Mouse (Mus musculus): ENCODE measurements around the gene Pou3f3. TPM values are rescaled to one million over a fixed set of nuclear protein-coding genes. Genes with fewer than 3 reads are reported as not detected.

Pou3f3 gene
- 49.1 and 52.0 TPM in 2 replicates for polyA plus RNA-seq (2015; fragmentation: Nextera tagmentation; extraction: Ambion mirVana)

- no peaks in the 10 kb centered on the region for H3K27me3 ChIP-seq
These were observed at the start of gene Pou3f3 for GRCm38 (mm10) chr1:42695578-42695915. Pou3f3 (plus strand) TSS chr1:42695768.

DNA sequence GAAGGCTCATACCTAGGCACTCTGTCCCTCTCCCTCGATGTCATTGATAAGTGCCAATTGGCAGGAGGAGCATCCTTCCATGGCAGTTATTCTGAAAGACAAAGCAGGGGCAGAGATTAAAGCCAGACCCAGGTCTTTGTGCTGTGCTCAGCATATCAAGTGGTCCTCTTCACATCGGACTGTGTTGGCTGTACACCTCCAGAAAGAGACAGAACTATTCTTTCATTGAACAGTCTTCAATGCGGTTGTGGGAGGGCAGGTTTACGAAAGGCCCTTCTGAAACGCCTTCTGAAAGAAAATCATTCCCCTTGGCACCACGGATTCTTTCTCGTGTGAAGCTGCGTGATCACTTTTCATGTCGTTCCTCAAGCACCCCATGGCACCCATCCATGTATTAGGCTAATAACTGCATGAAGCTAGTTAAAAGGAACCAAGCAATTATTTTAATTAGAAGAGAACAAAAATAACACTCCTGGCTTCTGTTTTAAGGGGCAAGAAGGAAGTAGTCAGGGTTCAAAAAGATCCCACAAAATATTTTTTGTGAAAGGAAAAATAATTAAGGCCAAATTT, 47.1 kb upstream of the Pou3f3 start:
- 39% methylated on average over 9 of the region's 9 CpGs for WGBS
- Histone ChIP-seq H3K27me3 (no peaks in the 10 kb centered on the region), H3K27ac (replicated peaks) (peak overlapping the region; percentile 12; the same call in 1 of the 2 replicates), H3K9ac (replicated peaks) (no peak overlapping the region), H3K36me3 (peaks cover 15% of the 10 kb centered on the region; the same call in 1 of the 2 replicates), H3K9me3 (no peaks in the 10 kb centered on the region), H3K4me1 (peaks cover 22% of the 10 kb centered on the region), H3K4me3 (no peak overlapping the region), H3K4me2 (replicated peaks) (no peak overlapping the region)
- ATAC-seq (replicated peaks): peak; percentile 71

More at GRCm38 (mm10) chr1:42695578-42695915, at the start of gene Pou3f3:
- no peaks in the 10 kb centered on the region for H3K9me3 ChIP-seq
- H3K9ac ChIP-seq (replicated peaks): peak within 1 kb of the TSS; percentile 94
- H3K4me2 ChIP-seq (replicated peaks): peak within 1 kb of the TSS; percentile 98
- H3K4me1 ChIP-seq: no peaks in the 10 kb centered on the region
- peak within 1 kb of the TSS; percentile 94 for H3K4me3 ChIP-seq
- peak; percentile 91 for ATAC-seq (replicated peaks)
- H3K36me3 ChIP-seq: no peaks in the 10 kb centered on the region
- WGBS: under 1% methylated on average over 21 of the region's 21 CpGs
- peak within 1 kb of the TSS; percentile 100 for H3K27ac ChIP-seq (replicated peaks)

DNA sequence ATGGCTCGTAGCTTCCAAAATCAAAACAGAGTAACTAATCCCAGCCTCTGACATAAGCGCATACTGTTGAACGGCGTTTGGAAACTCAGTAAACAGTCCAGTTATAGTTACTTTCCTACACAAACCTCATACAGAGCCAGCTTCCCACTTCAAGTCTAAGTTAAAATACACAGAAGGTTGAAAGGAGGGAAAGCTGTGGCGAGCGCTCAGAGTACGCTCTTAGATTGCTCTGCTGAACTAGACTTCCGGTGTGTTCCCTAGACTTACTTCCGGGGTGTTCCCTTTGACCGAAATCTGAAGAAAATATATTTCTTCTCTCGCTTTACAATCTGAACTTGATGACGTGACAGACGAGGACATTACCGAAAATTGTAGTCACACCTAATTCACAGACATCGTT, 44.1 kb upstream of the Pou3f3 start:
- H3K4me3 ChIP-seq: no peak overlapping the region
- peaks cover 32% of the 10 kb centered on the region for H3K4me1 ChIP-seq
- WGBS: 82% methylated on average over 15 of the region's 15 CpGs
- H3K4me2 ChIP-seq (replicated peaks): no peak overlapping the region
- peaks cover 9% of the 10 kb centered on the region; the same call in 1 of the 2 replicates for H3K36me3 ChIP-seq
- H3K9ac ChIP-seq (replicated peaks): no peak overlapping the region
- H3K9me3 ChIP-seq: no peaks in the 10 kb centered on the region
- ATAC-seq (replicated peaks): no peak
- H3K27me3 ChIP-seq: no peaks in the 10 kb centered on the region
- H3K27ac ChIP-seq (replicated peaks): 0 out of 2 replicates have a peak overlapping the region, but pooled peaks have one; percentile 7

DNA sequence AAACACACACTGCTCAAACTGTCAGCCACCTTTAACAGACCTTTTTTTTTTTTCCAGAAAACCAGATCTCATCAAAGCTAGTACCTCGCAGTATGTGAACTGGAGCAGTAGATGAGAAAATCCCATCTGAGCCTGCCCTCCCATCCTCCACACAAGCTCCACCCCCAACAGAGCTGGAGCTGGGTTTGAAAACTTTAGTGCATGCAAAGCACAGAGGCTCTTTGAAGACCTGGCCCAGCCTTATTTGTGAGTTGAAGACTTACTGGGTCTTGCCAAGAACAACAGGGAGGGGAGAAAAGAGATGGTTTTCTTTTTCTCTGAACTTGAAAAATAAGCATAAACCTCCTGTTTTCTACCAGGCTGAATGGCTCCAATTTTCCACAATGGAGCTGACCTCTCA, 28.0 kb upstream of the Pou3f3 start:
- no peaks in the 10 kb centered on the region for H3K9me3 ChIP-seq
- no peak overlapping the region for H3K4me2 ChIP-seq (replicated peaks)
- no peaks in the 10 kb centered on the region for H3K27me3 ChIP-seq
- ATAC-seq (replicated peaks): no peak
- H3K4me1 ChIP-seq: peaks cover 4% of the 10 kb centered on the region; the same call in 1 of the 2 replicates
- H3K9ac ChIP-seq (replicated peaks): no peak overlapping the region
- H3K4me3 ChIP-seq: no peak overlapping the region
- WGBS: 59% methylated on average over 1 of the region's 1 CpGs
- peaks cover 29% of the 10 kb centered on the region for H3K36me3 ChIP-seq
- no peak overlapping the region for H3K27ac ChIP-seq (replicated peaks)

- Histone ChIP-seq H3K4me2 (replicated peaks) (peak overlapping the region; percentile 37), H3K27me3 (no peaks in the 10 kb centered on the region), H3K4me1 (peaks cover 84% of the 10 kb centered on the region), H3K27ac (replicated peaks) (peak overlapping the region; percentile 74), H3K9me3 (no peaks in the 10 kb centered on the region), H3K36me3 (no peaks in the 10 kb centered on the region), H3K9ac (replicated peaks) (peak overlapping the region; percentile 28; the same call in 1 of the 2 replicates), H3K4me3 (peak overlapping the region; percentile 4; the same call in 1 of the 2 replicates)
- no peak for ATAC-seq (replicated peaks)
- WGBS: 30% methylated on average over 3 of the region's 3 CpGs
These were observed 14.9 kb upstream of the Pou3f3 start for GRCm38 (mm10) chr1:42680673-42681072.

DNA sequence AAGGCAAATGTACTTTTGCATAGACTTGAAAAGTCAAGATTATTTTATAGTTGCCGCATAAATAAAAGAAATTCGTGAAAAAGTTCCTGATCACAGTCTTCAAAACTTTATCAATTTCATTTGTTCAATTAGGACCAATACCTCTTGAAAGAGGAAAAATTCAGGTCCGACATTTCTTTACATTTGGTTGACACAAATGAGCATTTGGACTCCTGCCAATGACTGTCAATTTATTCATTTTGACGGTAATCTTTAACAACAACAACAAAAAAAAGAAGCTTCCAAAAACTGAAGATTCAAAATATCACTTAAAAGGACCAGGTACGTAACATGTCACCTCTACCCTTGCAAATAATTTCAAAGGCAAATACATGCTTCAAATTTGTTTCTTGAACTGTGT, 13.8 kb upstream of the Pou3f3 start:
- 23% methylated on average over 5 of the region's 5 CpGs for WGBS
- Histone ChIP-seq H3K9me3 (no peaks in the 10 kb centered on the region), H3K4me3 (no peak overlapping the region), H3K4me1 (peaks cover 81% of the 10 kb centered on the region), H3K27ac (replicated peaks) (no peak overlapping the region), H3K9ac (replicated peaks) (no peak overlapping the region), H3K27me3 (no peaks in the 10 kb centered on the region), H3K4me2 (replicated peaks) (peak overlapping the region; percentile 25), H3K36me3 (no peaks in the 10 kb centered on the region)
- no peak for ATAC-seq (replicated peaks)

DNA sequence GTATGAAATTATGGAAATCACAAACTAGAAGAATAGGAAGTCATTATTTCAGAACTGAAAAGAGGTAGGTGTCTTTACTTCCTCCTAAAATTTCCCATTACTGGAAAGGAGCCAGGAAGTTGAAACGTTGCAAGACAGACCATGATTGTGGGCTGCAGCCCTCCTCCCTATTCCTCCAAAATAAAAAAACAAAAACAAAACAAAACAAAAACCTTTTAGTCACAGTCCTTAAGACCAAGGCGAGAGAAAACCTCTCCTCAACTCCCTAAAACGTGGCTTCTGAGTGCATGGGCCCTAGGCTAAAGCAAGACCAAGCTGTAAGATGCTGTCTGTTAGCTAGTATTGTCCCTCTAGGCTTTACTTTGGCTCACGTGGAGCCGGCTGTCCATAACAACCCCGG, 11.7 kb upstream of the Pou3f3 start:
- peak overlapping the region; percentile 94 for H3K4me3 ChIP-seq
- peaks cover 77% of the 10 kb centered on the region for H3K4me1 ChIP-seq
- H3K36me3 ChIP-seq: no peaks in the 10 kb centered on the region
- no peaks in the 10 kb centered on the region for H3K27me3 ChIP-seq
- WGBS: under 1% methylated on average over 6 of the region's 6 CpGs
- peak overlapping the region; percentile 100 for H3K27ac ChIP-seq (replicated peaks)
- no peaks in the 10 kb centered on the region for H3K9me3 ChIP-seq
- H3K4me2 ChIP-seq (replicated peaks): peak overlapping the region; percentile 98
- H3K9ac ChIP-seq (replicated peaks): peak overlapping the region; percentile 90
- ATAC-seq (replicated peaks): no peak

GRCm38 (mm10) chr1:42684345-42684744, 11.2 kb upstream of the Pou3f3 start:
- no peaks in the 10 kb centered on the region for H3K27me3 ChIP-seq
- H3K9ac ChIP-seq (replicated peaks): peak overlapping the region; percentile 90
- peak; percentile 45 for ATAC-seq (replicated peaks)
- H3K4me2 ChIP-seq (replicated peaks): peak overlapping the region; percentile 98
- peak overlapping the region; percentile 94 for H3K4me3 ChIP-seq
- H3K36me3 ChIP-seq: no peaks in the 10 kb centered on the region
- H3K27ac ChIP-seq (replicated peaks): peak overlapping the region; percentile 100
- no peaks in the 10 kb centered on the region for H3K9me3 ChIP-seq
- WGBS: under 1% methylated on average over 27 of the region's 27 CpGs
- peaks cover 76% of the 10 kb centered on the region for H3K4me1 ChIP-seq

DNA sequence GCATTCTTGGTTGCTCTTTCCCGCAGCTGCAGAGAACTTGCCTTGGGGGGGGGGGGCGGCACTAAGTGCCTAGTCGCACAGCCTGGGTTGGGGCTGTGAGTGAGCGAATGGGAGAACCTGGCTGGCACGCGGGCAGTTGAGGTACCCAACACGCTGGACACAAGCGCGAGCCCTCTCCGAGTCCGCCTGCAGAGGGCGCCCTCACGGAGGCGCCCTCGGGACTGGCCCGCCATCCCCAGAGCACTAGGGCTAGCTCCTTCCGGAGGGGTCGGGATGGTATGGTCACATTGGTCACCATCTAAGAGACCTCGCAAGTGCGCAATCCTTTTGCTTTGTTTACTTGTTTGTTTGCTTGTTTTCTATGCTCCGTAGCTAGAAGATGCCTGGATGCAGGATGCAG, 10.8 kb upstream of the Pou3f3 start:
- H3K4me3 ChIP-seq: peak overlapping the region; percentile 94
- 0% methylated on average over 21 of the region's 21 CpGs for WGBS
- peaks cover 76% of the 10 kb centered on the region for H3K4me1 ChIP-seq

DNA sequence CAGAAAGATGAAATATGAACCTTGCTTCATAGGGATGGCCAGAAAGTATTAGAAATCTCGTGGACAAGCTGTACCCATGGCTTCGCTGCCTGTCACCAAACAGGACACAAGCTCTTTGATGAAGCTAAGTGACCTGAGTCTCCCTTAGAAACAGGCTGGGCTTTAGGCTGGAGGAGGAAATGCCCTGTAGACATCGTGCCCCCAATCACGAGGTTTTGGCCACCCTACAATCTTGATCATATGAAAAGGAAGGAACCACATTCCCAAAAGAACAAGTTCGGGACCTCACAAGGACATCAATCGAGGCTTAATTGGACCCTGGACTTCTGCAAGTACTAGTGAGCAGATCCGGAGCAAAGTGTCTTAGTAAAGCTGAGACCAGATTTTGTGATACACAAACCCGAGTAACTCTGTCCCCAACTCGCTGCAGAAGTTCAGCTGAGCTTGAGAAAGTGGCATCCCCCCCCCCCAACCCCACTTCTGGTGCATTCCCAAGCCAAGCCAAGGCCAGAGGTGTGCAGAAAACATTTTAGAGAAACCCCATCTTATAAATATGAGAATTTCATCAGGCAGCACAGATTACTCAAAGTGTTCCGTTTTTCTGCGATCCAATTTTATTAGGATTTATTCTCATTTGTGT, 10.1 kb upstream of the Pou3f3 start:
- Histone ChIP-seq H3K9me3 (no peaks in the 10 kb centered on the region), H3K36me3 (no peaks in the 10 kb centered on the region), H3K9ac (replicated peaks) (peak overlapping the region; percentile 90), H3K4me3 (peak overlapping the region; percentile 94), H3K27me3 (no peaks in the 10 kb centered on the region), H3K4me2 (replicated peaks) (peak overlapping the region; percentile 98), H3K27ac (replicated peaks) (peak overlapping the region; percentile 100), H3K4me1 (peaks cover 76% of the 10 kb centered on the region)
- WGBS: 5% methylated on average over 11 of the region's 11 CpGs
- no peak for ATAC-seq (replicated peaks)

More for the DNA sequence above, 10.8 kb upstream of the Pou3f3 start:
- H3K4me2 ChIP-seq (replicated peaks): peak overlapping the region; percentile 98
- no peaks in the 10 kb centered on the region for H3K9me3 ChIP-seq
- H3K27ac ChIP-seq (replicated peaks): peak overlapping the region; percentile 100
- ATAC-seq (replicated peaks): peak; percentile 62
- no peaks in the 10 kb centered on the region for H3K36me3 ChIP-seq
- no peaks in the 10 kb centered on the region for H3K27me3 ChIP-seq
- peak overlapping the region; percentile 90 for H3K9ac ChIP-seq (replicated peaks)

GRCm38 (mm10) chr1:42686194-42687131, 9.1 kb upstream of the Pou3f3 start:
- peaks cover 69% of the 10 kb centered on the region for H3K4me1 ChIP-seq
- under 1% methylated on average over 53 of the region's 53 CpGs for WGBS
- H3K27ac ChIP-seq (replicated peaks): peak overlapping the region; percentile 100

GRCm38 (mm10) chr1:42687271-42687670, 8.3 kb upstream of the Pou3f3 start:
- ATAC-seq (replicated peaks): no peak
- Histone ChIP-seq H3K9me3 (no peaks in the 10 kb centered on the region), H3K36me3 (no peaks in the 10 kb centered on the region), H3K27ac (replicated peaks) (peak overlapping the region; percentile 100), H3K9ac (replicated peaks) (peak overlapping the region; percentile 90), H3K27me3 (no peaks in the 10 kb centered on the region), H3K4me3 (peak overlapping the region; percentile 94), H3K4me1 (peaks cover 63% of the 10 kb centered on the region), H3K4me2 (replicated peaks) (peak overlapping the region; percentile 98)
- 6% methylated on average over 12 of the region's 12 CpGs for WGBS

More at GRCm38 (mm10) chr1:42686194-42687131, 9.1 kb upstream of the Pou3f3 start:
- ATAC-seq (replicated peaks): peak; percentile 60
- Histone ChIP-seq H3K36me3 (no peaks in the 10 kb centered on the region), H3K27me3 (no peaks in the 10 kb centered on the region), H3K4me3 (peak overlapping the region; percentile 94), H3K9me3 (no peaks in the 10 kb centered on the region), H3K9ac (replicated peaks) (peak overlapping the region; percentile 90), H3K4me2 (replicated peaks) (peak overlapping the region; percentile 98)

All from forebrain, embryonic 15.5 days (tissue).